Mouse (Mus musculus): Measurements from ENCODE around the gene Mavs. TPM values are rescaled to one million over a fixed set of nuclear protein-coding genes. Genes with fewer than 3 reads are reported as not detected.
"Not testable (repeated sequence)": the region's sequence is repeated elsewhere in the genome, so short reads cannot be mapped to it uniquely, and the experiment has no call there.

Gene Mavs
- total RNA-seq, 2 experiments from 2014 or later: 6.7 to 6.9 TPM

DNA sequence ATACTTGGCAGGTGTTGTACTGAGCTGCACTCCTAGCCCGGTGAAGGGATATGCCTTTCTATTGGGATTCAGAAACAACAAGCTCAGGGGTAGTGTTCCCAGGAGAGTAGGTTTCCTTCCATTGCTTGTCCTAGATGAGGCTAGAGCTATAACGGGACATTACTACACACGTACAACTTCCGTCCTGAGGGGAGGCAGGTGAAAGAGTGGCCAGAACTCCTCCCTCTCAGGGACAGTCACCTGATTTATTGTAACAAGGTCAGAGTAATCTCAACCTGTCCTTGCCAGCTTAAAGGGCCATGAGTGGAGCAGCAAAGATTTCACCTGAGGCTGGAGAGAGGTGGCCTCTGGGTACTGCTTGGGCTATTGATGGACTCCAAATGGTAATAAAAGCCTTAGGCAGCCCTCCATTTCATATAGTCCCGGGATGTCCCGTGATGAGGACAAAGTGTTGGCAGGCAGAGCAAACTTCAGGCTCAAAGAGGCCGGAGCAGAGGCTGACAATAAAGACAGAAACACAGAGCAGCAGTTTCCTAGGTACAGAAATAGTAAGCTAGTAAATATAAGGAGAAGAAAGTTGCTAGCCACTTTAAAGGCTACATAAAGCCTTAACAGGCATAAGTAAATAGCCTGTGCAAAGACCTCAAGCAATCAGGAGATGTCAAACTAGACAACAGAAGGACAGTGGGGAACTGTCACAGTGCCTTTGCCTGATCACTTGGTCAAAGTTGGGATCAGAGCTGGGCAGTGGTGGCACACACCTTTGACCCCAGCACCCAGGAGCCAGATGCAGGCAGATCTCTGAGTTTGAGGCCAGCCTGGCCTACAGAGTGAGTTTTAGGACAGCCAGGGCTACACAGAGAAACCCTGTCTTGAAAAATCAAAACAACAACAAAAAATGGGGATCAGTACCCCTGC lies 17.7 kb upstream of the Mavs start:
- Histone ChIP-seq H3K4me3 (no peak overlapping the region), H3K27ac (no peak overlapping the region)
- TF ChIP-seq CTCF (IDR thresholded peaks at IDR 0.05): no peak
- intact Hi-C loops (cut with DNase I): loop anchor here (5.0 kb wide), 1 partner anchor 36 kb away; no protein-coding TSS in a partner anchor
- no peak for DNase-seq (ENCODE audit: extremely low spot score in 1 of 2, low spot score in 2 of 2)

DNA sequence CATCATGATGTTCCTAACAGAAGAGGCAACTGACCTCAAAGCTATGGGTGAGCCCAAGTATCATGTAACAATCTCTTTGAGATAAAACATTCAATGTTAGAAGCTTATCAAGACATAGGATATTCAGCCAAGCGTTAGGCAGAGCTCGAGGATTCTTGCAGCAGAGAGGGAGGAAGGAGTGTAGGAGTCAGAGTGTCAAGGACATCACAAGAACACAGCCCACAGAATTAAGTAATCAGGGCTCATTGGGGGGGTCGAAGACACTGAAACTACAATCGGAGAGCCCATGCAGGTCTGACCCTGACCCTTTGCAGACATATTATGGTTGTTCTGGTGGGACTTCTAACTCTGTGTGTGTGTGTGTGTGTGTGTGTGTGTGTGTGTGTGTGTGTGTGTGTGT lies 13.8 kb upstream of the Mavs start:
- DNase-seq (ENCODE audit: extremely low spot score in 1 of 2, low spot score in 2 of 2): no peak
- TF ChIP-seq CTCF (IDR thresholded peaks at IDR 0.05): no peak
- no peak overlapping the region for H3K27ac ChIP-seq
- H3K4me3 ChIP-seq: no peak overlapping the region
- intact Hi-C loops (cut with DNase I): no loop called here

DNA sequence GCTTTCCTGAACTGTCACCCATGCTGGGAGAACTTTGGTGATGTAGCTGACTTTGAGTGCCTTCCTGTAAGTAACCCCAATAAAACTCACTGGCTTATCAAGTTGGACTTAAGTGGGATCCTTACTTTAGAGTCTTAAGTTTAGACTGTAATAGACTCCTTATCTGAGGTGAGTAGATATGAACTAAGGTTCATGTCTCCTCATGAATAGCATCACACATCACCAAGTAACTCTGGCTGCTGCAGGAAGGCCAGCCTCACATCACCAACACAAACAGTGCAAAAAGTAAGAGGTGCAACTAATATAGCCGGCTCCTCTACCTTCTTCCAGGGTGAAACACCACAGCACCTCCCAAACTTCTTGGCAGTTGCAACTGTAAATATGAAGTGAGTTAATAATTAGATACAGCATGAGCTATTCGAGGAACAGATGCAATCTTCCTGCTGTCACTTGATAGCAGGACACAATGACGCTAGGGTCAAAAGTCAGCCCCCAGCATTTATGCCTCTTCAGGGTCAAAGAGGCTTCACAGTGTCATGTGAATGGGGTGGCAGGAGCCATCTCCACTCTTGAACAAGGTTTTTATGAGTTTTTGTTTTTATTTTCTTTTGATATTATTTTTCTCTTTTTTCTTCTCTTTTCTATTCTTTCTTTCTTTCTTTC lies 11.9 kb upstream of the Mavs start:
- DNase-seq (ENCODE audit: extremely low spot score in 1 of 2, low spot score in 2 of 2): no peak
- intact Hi-C loops (cut with DNase I): no loop called here
- no peak for TF ChIP-seq CTCF (IDR thresholded peaks at IDR 0.05)
- Histone ChIP-seq H3K27ac (no peak overlapping the region), H3K4me3 (no peak overlapping the region)

DNA sequence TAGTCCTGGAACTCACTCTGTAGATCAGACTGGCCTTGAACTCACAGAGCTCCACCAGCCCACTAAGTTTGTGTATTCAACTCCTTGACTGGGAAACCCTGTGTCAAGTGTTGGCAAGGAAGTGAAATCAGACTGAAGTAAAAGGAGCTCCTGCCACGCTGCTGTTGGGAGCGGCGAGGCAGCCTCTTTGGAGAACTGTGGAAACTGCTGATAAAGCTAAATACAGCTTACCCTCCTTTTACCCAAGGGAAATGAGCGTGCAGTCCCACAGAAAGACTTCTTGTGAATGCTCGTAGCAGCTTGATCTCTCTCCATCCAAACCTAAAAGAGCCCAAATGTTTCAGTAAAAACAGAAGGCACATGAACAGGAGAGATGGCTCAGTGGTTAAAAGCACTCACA lies 11.3 kb upstream of the Mavs start:
- DNase-seq (ENCODE audit: extremely low spot score in 1 of 2, low spot score in 2 of 2): no peak
- Histone ChIP-seq H3K27ac (no peak overlapping the region), H3K4me3 (no peak overlapping the region)
- no peak for TF ChIP-seq CTCF (IDR thresholded peaks at IDR 0.05)
- intact Hi-C loops (cut with DNase I): no loop called here

DNA sequence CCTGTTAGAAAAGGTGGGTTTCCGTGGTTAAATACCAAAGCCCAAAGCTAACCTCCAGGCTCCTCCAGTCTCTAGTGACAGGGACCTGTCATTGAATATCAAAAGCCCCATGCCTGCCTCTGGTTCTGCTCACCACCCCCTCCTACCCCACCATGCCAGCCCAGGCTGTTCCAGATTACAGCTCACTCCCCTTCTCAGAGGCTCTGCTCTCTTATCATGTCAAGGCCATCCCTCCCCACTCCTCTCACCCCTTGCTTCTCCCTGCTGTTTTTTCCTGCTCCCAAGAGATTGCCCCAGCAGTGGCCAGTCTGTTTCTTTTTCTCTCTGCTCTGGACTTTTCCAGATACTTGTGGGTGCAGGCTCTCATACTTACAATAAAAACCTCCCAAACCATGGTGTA lies 10.3 kb upstream of the Mavs start:
- intact Hi-C loops (cut with DNase I): no loop called here
- DNase-seq (ENCODE audit: extremely low spot score in 1 of 2, low spot score in 2 of 2): no peak
- H3K27ac ChIP-seq: no peak overlapping the region
- H3K4me3 ChIP-seq: no peak overlapping the region
- TF ChIP-seq CTCF (IDR thresholded peaks at IDR 0.05): no peak

DNA sequence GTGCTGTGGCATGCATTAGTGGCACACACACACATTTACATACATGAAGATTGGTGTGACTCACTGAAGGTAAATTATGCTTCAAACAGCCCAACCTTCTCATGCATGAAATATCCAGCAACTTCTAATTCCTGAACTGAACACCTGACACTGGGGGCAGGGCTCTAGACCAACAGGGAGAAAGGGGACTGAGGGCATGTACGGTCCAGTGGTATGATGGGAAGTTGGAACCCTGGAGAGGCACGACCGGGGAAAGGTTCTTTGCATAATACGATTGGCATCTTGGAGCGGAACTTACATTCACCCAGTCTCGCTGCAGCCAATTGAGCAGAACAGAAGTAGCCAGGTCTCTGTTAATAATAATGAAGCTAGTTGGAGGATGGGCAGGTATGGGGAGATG lies 8.7 kb upstream of the Mavs start:
- DNase-seq (ENCODE audit: extremely low spot score in 1 of 2, low spot score in 2 of 2): no peak
- TF ChIP-seq CTCF (IDR thresholded peaks at IDR 0.05): no peak
- Histone ChIP-seq H3K27ac (no peak overlapping the region), H3K4me3 (no peak overlapping the region)
- intact Hi-C loops (cut with DNase I): no loop called here

DNA sequence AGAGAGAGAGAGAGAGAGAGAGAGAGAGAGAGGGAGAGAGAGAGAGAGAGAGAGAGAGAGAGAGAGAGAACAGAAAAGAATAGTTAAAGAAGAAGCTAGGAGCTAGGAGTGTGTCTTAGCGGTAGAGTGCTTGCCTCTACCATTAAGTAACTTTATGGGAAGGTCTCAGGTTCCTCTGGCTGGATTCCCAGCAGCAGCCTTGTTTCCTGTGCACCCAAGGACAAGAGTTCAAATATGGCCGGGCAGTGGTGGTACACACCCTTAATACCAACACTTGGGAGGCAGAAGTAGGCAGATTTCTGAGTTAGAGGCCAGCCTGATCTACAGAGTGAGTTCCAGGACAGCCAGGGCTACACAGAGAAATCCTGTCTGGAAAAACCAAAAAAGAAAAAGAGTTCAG lies 7.2 kb upstream of the Mavs start:
- intact Hi-C loops (cut with DNase I); H3K27ac ChIP-seq; H3K4me3 ChIP-seq; DNase-seq (ENCODE audit: extremely low spot score in 1 of 2, low spot score in 2 of 2): not testable (repeated sequence)

DNA sequence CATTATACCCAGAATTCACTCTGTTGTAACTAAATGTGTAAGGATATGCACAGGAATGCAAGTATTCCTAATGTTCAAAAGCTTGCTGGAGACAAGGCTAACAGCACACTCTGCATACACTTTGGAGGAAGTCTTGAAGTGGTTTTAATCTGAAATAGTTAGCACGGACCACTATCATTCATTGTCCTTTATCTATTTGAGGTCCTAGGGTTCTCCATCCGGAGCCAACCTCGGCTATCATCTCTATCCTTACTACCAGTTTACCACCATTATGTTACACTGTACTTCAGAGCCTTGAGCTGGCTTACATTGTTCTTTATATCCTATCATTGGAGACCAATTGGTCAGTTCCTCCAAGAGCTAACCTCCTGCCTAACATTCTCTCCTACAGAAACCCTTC lies 6.6 kb upstream of the Mavs start:
- no peak for TF ChIP-seq CTCF (IDR thresholded peaks at IDR 0.05)
- intact Hi-C loops (cut with DNase I): no loop called here
- Histone ChIP-seq H3K4me3 (no peak overlapping the region), H3K27ac (no peak overlapping the region)
- DNase-seq (ENCODE audit: extremely low spot score in 1 of 2, low spot score in 2 of 2): no peak

DNA sequence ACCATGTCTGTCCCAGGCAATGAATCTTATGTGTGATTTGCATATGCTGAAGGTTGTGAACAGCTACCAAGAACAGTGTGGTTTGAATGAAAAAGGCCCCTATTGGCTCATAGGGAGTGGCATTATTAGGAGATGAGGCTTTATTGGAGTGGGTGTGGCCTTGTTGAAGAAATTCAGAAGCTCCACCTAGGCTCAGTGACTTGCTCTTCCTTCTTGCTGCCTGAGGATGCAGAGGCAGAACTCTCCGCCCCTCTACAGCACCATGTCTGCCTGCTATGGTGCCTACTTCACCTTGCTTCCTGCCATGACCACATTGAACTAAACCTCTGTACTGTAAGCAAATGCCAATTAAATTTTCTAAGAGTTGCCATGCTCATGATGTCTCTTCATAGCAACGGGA lies 1.3 kb upstream of the Mavs start:
- no peak for TF ChIP-seq CTCF (IDR thresholded peaks at IDR 0.05)
- no peak overlapping the region for H3K27ac ChIP-seq
- DNase-seq (ENCODE audit: extremely low spot score in 1 of 2, low spot score in 2 of 2): no peak
- H3K4me3 ChIP-seq: no peak overlapping the region
- intact Hi-C loops (cut with DNase I): loop anchor here (2.0 kb wide), 1 partner anchor 30 kb away; the partner anchor contains the start of gene Pank2

DNA sequence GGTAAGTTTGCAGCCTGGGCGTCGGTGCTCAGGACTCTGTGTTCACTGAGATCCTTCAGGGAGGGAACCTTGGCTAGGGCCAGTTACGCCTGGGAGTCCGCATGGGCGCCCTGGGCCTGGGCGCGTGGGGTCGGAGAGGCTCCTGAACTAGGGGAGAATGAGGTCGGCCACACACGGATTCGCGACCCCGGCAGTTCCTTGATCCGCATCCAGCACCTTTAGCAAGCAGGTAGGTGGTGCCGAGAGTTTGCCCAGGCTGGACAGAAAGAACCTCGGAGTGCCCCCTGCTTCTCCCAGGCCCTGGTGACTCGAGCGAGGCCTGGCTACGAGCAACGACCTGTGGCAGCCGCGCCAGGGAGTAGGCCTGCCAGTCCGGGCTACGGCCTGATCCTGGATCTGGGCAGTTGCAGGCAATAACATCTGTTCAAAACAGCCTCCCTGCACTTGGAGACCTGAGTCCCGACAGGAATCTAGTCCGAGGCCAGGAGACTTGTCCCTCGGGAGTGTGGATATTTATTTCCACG lies 326 bp downstream of the Mavs start:
- no peak for TF ChIP-seq CTCF (IDR thresholded peaks at IDR 0.05)
- Histone ChIP-seq H3K4me3 (peak overlapping the region; percentile 54), H3K27ac (0 out of 2 replicates have a peak overlapping the region, but pooled peaks have one; percentile 5)
- no peak for DNase-seq (ENCODE audit: extremely low spot score in 1 of 2, low spot score in 2 of 2)
- intact Hi-C loops (cut with DNase I): no loop called here

DNA sequence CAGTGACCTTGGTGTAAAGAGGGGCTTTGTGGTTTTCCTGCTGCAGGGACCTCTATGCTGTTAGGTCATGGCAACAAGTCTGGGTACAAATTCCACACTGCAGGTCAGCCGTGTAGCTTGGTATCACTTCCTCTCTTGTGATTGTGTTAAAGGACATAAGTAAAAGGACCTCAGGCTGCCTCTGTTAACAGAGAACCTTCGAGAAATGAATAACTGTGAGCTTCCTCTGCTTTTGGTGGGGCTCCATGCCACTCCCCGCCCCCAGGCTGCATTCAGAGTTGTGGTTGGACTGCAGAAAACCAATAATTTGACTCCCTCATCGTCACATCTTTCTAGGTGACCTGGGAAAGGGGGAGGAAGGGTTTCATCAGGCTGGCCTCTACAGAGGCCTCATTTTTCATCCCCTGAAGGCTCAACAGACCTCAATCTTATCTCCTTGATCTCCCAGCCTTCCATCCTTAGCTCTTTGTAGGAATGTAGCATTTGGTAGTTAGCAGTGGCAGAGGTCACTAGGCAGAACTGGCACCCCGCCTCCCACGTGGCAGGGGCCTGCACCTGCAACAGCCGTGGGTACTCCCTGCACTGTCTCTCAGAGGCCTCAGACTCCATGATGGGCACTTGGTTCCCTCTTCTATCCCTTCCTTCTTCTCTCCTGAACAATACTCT lies 1.2 kb downstream of the Mavs start:
- intact Hi-C loops (cut with DNase I): no loop called here
- no peak for TF ChIP-seq CTCF (IDR thresholded peaks at IDR 0.05)
- H3K27ac ChIP-seq: no peak overlapping the region
- no peak overlapping the region for H3K4me3 ChIP-seq
- no peak for DNase-seq (ENCODE audit: extremely low spot score in 1 of 2, low spot score in 2 of 2)

DNA sequence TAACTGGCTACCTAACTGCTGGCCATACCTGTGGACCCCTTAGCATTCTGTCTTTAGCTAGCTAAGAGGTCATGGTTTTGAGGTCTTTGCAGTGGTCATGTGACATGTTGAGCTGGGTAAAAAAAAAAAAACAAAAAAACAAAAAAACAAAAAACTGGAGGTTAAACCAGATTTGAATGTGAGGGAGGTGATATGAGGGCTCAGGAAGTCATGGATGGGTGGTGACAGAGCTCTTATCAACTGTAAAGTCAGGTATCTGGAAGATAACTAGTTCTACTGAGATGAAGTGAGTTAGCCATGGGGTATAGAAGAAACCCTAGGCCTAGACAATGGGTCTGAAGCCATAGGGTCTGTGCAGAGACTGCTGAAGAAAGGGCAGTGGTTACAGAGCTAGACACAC lies 8.3 kb downstream of the Mavs start:
- Histone ChIP-seq H3K4me3 (no peak overlapping the region), H3K27ac (no peak overlapping the region)
- TF ChIP-seq CTCF (IDR thresholded peaks at IDR 0.05): no peak
- no peak for DNase-seq (ENCODE audit: extremely low spot score in 1 of 2, low spot score in 2 of 2)
- intact Hi-C loops (cut with DNase I): no loop called here
